Mouse (Mus musculus) kidney, postnatal 14 days (tissue): ENCODE data around the gene Cbarp.

ENCODE experiments used
- DNase-seq: peaks from one replicate; pipeline ENCODE4 v3.0.0; 2022; ENCODE audit warnings: mixed read lengths

The Cbarp gene

GRCm38 (mm10) chr10:80140666-80141035 is at the start of gene Cbarp:
TSS of gene Cbarp (minus strand) at chr10:80140835.
- no peak for DNase-seq

DNA sequence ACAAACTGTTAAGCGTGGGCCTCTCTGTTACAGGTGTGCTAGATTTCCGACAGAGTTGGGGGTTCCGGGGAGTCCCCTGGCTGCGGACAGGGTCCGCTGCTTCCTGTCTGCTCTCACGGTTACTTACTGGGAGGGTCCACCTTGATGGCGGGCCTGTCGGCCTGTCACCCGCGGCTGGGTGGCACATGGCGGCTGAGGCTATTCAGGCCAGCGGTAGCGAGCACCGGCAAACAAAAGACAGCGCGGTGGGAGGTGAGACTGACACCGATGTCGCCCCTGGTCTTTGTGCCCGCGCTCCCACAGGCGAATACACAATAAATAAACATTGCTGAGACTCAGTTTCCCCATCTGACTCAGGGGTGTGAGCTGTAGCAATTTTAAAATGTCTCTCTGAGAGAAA is 49.4 kb upstream of the Cbarp start:
- DNase-seq: no peak

DNA sequence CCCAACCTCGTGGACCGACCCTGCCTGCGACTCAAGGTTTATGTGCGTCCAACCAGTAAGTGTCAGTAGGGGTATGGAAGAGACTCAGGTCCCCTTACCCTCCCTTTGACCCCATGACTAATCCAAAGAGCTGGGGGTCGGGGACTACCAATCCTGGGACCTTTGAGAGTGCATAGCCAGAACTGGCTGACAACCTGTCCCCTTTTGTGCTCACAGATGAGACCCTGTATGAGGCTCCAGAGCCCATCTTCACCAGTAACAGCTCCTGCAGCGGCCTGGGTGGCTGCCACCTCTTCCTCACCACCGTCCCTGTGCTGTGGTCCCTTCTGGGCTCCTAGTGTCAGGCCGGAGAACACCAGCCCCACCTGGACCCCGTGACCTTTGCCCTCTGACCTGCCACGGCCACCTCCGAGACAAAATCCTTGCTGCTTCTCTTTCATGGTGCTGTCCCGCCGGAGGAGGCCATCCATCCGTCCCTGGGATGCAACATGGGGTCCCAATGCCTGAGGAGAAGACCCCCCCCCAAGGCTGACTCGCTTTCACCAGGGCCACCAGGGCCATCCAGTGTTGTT is 47.9 kb upstream of the Cbarp start:
- no peak for DNase-seq

GRCm38 (mm10) chr10:80187739-80188138 is 47.1 kb upstream of the Cbarp start:
- no peak for DNase-seq

DNA sequence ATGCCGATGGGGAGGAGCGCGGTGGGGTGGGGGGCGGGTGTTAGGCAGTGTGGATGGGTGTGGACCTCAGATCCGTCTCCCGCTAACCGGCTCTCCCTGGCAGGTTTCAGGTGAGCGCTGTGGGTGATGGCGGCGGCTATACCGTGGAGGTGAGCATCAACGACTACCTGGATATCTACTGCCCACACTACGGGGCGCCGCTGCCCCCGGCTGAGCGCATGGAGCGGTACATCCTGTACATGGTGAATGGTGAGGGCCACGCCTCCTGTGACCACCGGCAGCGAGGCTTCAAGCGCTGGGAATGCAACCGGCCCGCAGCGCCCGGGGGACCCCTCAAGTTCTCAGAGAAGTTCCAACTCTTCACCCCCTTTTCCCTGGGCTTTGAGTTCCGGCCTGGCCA is 46.0 kb upstream of the Cbarp start:
- DNase-seq: no peak

- DNase-seq: no peak
These were observed 41.9 kb upstream of the Cbarp start for GRCm38 (mm10) chr10:80182547-80182946.

DNA sequence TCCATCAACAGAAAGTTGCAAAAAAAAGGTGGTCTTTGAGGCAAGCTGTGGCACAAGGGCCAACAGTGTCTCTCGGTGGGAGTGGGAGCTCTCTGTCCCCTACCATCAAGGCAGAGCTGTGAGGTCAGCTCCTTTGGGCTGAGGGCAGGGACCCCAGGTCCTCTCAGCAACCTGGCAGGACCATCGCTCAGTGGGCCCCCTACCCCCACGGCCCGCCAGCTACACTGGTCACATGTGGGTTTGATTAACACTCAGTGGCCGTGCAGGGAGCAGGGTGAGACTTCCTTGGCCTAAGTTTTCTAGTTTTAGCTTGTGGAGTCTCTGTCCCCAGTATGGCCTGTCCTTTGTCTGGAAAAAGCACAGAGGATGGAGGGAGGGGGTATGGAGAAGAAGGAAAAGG is 40.2 kb upstream of the Cbarp start:
- no peak for DNase-seq

DNA sequence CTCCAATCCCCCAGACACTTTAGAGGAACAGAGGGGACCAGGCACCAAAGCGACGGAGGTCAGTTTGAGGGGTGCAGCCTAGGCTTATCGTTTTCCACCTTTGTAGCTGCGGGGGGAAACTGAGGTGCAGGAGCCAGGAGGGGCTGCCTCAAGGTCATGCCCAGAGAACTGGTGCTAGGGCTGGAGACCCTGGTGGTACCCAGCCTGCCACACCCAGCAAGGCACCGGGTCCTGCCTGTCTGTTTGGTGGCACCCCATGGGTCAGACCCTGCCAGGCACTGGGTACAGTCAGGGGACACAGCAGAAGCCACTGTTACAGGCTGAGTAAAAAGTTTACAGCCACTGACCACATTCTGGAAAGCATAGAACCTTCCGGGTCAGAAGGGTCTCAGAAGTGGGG is 39.7 kb upstream of the Cbarp start:
- no peak for DNase-seq

GRCm38 (mm10) chr10:80179068-80180051 is 38.7 kb upstream of the Cbarp start, which contains the start of gene Efna2:
TSS of gene Efna2 (plus strand) at chr10:80179482.
- DNase-seq: peak; percentile 63

GRCm38 (mm10) chr10:80177441-80178279 is 37.0 kb upstream of the Cbarp start:
- DNase-seq: no peak

DNA sequence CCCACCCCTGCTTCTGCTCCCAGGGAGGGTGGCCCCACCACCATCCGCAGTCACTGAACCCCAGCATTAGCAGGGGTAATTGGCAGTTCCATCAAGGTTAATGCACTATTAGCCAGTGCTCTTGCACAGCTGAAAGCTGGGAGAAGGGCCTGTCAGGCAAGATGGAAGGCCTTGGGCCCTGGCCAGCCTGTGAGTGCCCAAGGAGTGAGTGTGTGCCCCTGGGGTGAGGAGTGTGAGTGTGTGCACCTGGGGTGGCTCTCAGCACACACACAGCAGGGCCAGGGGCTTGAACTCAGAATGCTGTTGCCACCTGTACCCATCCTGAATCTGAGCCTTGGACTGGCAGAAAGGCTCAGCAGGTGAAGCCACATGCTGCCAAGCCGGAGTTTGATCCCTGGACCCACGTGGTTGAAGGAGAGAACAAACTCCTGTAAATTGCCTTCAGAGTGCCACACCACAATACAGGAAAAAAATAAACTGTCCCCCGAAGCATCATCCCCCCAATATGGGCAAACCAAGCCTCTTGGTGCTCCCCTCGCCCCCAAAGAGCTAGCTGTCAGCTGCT is 35.7 kb upstream of the Cbarp start:
- no peak for DNase-seq

GRCm38 (mm10) chr10:80175536-80176269 is 35.1 kb upstream of the Cbarp start:
- DNase-seq: no peak

GRCm38 (mm10) chr10:80174705-80175104 is 34.1 kb upstream of the Cbarp start:
- DNase-seq: no peak

- DNase-seq: no peak
These were observed 33.5 kb upstream of the Cbarp start for GRCm38 (mm10) chr10:80173955-80174640.

DNA sequence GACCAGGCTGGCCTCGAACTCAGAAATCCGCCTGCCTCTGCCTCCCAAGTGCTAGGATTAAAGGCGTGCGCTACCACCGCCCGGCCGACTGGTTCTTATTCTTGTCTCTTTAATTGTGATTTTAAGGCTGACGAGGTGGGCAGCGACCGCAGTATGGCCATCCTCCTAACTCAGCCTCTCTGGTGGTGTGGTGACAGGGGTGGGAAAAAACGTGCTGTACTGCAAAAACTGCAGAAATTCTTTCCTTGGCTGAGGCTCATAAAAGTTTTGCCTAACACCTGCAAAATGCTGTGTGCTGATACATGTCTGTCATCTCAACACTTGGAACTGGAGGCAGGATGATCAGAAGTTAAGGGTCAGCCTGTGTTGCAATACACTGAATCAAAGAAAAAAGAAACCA is 32.7 kb upstream of the Cbarp start:
- DNase-seq: no peak

GRCm38 (mm10) chr10:80172527-80173292 is 32.1 kb upstream of the Cbarp start, which contains the start of gene 1600002K03Rik:
TSS of gene 1600002K03Rik (plus strand) at chr10:80172944.
- peak; percentile 92 for DNase-seq

DNA sequence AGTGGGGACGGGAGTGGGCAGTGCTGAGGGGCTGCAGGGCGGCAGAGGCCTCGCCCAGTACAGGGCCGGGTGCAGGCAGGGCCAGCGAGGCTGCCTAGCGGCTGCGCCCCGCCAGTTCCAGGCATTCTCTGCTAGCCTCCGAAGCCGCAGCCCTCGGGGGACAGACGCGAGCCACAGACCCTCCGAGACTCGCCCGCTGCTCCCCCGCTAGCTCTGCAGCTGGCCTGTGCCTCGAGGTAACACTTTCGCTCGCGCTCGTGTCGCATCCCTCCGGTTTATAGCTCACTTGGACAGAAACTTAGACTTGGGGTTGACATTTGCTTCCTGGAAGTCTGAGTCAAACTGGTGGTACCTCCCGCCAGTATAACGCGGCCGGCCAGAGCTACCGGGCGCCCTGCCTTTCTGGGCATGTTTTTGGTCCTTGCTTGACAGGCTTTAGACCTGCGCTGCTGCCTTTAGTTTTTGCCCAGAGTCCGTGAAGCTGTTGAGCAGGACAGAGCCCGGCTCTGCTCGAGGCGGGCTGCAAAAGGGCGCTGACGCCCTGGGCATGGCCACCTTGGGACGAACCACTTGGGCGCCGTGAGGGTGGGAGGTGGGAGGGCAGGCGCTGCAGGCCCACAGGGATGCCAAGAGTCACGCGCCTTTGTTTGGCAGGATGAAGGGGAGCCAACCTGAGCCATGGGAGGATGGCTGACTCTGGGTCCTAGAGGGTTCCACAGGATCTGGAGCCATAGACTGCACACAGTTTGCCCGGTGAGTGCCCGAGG is 31.3 kb upstream of the Cbarp start:
- no peak for DNase-seq

DNA sequence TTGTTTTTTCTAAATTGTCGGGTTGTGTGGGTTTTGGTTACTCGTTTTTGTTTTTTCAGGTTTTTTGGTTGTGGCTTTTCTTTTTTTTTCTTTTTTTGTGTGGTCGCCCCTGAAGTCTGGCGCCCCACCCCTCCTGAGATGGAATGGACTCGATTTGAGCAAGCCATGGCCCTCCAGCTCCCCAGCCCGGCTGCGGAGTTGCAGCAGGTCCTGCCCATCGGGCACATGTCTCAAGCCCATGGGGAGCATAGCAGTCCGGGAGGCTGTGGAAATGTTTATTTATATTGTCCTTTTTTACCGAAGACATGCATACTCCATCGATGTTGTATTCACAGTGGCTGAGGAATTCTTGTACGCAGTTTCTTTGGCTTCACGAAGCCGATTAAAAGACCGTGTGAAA is 30.6 kb upstream of the Cbarp start:
- no peak for DNase-seq

DNA sequence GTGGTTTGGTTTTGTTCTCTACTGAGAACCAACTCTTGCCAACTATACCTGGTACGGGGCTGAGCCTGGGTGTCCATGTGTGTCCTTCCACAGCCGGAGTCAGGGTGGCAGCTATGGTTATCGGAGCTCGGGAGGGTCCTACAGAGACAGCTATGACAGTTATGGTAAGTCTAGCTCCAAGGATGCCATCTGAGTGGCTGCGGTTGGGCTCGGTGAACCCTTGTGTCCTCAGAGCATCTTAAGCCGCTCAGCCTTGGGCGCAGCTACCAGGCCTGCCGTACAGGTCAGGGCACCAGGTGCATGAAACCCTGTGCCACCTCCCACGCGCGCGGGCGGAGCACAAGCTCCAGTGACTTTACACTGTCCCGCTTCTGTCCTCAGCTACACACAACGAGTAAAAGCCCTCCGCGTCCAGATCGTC is 30.0 kb upstream of the Cbarp start:
- DNase-seq: no peak

DNA sequence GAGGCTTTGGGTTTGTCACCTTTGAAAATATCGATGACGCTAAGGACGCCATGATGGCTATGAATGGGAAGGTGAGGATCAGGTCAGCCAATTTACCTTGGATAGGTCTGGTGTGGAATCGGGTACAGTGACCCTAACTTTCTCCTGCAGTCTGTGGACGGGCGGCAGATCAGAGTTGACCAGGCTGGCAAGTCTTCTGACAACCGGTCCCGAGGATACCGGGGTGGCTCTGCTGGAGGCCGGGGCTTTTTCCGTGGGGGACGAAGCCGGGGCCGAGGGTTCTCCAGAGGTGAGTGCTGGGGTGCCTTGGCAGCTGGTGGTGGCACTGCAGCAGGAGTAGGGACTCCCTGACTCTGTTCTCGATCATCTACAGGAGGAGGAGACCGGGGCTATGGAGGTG is 29.4 kb upstream of the Cbarp start:
- DNase-seq: no peak
